ENCODE assay signal across 9 mouse cellular contexts in genomic region chr7:83774721-83775120, GRCm38 (mm10). TPM values are rescaled to one million over a fixed set of nuclear protein-coding genes. Genes with fewer than 3 reads are reported as not detected.
DNase-seq lines count a peak whose midpoint lies in the region; ATAC-seq lines count a peak whose summit lies in the region.
"Had no signal": no experiment of that assay in that cellular context is flagged by ENCODE, and none has a peak within 500 bp of the region (broad histone marks: within the 10 kb centered on the region; RNA-seq: fewer than 3 reads in every experiment).

No protein-coding gene starts in this region.

- WGBS in kidney, embryonic 14.5 days = 24% methylated on average over 5 of the region's 5 CpGs

- no peaks in the 10 kb centered on the region for H3K9me3 ChIP-seq in kidney, embryonic 14.5 days (ENCODE audit: control insufficient read depth, low read length)
- H3K9me3 ChIP-seq: neural tube, embryonic 13.5 days had no signal

- no peak overlapping the region for H3K9ac ChIP-seq in kidney, embryonic 14.5 days (ENCODE audit: low read depth, low read length)
- H3K9ac ChIP-seq: neural tube, embryonic 13.5 days had no signal

- no peaks in the 10 kb centered on the region for H3K4me1 ChIP-seq in kidney, embryonic 14.5 days (ENCODE audit: control insufficient read depth, insufficient read depth, low read length)
- H3K4me1 ChIP-seq: neural tube, embryonic 13.5 days had no signal

- H3K4me3 ChIP-seq in kidney, embryonic 14.5 days (ENCODE audit: low read length) = no peak overlapping the region
- H3K4me3 ChIP-seq: neural tube, embryonic 13.5 days had no signal

- no peak for ATAC-seq in kidney, embryonic 14.5 days (ENCODE audit: low FRiP score, low TSS enrichment)

- H3K36me3 ChIP-seq in kidney, embryonic 14.5 days (ENCODE audit: control insufficient read depth, insufficient read depth, low read length) = no peaks in the 10 kb centered on the region
- H3K36me3 ChIP-seq: neural tube, embryonic 13.5 days had no signal

- peak; percentile 10 for DNase-seq in kidney, adult 18-20 months
- DNase-seq in A20 (ENCODE audit: low read depth, low spot score) (peak; percentile 45), ZHBTc4 (ENCODE audit: low read depth, low spot score) (peak; percentile 64)
- DNase-seq in fibroblast of lung, adult 2 months (ENCODE audit: low read depth) = peak; percentile 36
- DNase-seq in layer of hippocampus, postnatal 36 days = peak; percentile 13 to 17
- DNase-seq in retina, postnatal 1 day = peak; percentile 35
- no peak for DNase-seq in adrenal gland, adult 18-20 months (ENCODE audit: low spot score in 2 of 2)

- no peak overlapping the region for H3K27ac ChIP-seq in kidney, embryonic 14.5 days (ENCODE audit: low read depth, low read length)
- H3K27ac ChIP-seq: neural tube, embryonic 13.5 days had no signal

- no peak overlapping the region for H3K4me2 ChIP-seq in kidney, embryonic 14.5 days (replicated peaks; ENCODE audit: low read depth, low read length)
- H3K4me2 ChIP-seq: neural tube, embryonic 13.5 days had no signal

- no peaks in the 10 kb centered on the region for H3K27me3 ChIP-seq in kidney, embryonic 14.5 days (ENCODE audit: control insufficient read depth, insufficient read depth, low read length)
- H3K27me3 ChIP-seq: neural tube, embryonic 13.5 days had no signal

RNA-seq across cellular contexts. Expression of gene Cfap161, which starts 20.0 kb away (rescaled TPM):
- polyA plus RNA-seq in kidney, embryonic 14.5 days (2014; fragmentation: Nextera tagmentation; extraction: Ambion mirVana) = not detected in 2 replicates
- total RNA-seq in layer of hippocampus, postnatal 36 days (2021) = 1 to 10 TPM; 1.7 TPM
- under 1 TPM; 0.63 to 0.74 TPM for total RNA-seq in adrenal gland, adult 18-20 months (2021)
- polyA plus RNA-seq: neural tube, embryonic 13.5 days had no signal

RNA-seq across cellular contexts. Expression of gene Il16, which starts 29.2 kb away (rescaled TPM):
- polyA plus RNA-seq in kidney, embryonic 14.5 days (2014; fragmentation: Nextera tagmentation; extraction: Ambion mirVana) = 1.6 and 2.5 TPM in 2 replicates
- 10 to 100 TPM; 58.8 to 63.9 TPM for total RNA-seq in layer of hippocampus, postnatal 36 days (2021)
- total RNA-seq in adrenal gland, adult 18-20 months (2021) = 1 to 10 TPM; 5.6 to 6.3 TPM

Comparison
In these comparisons a context has a peak if more than half of its experiments do, and no peak if none do; other contexts are left out.
1. DNase-seq: peak in kidney, adult 18-20 months (single experiment), A20 (single experiment), ZHBTc4 (single experiment), fibroblast of lung, adult 2 months (single experiment), layer of hippocampus, postnatal 36 days (2 of 2) and retina, postnatal 1 day (single experiment); none in adrenal gland, adult 18-20 months (0 of 2).
2. RNA of gene Il16, which starts 29.2 kb away (total RNA-seq): 58.8 to 63.9 TPM in layer of hippocampus, postnatal 36 days; 5.6 to 6.3 TPM in adrenal gland, adult 18-20 months; every median in the first group is over 4 times any median in the second.